Mouse (Mus musculus) forebrain, embryonic 11.5 days (tissue): ENCODE results near the gene Acnat1. TPM values are rescaled to one million over a fixed set of nuclear protein-coding genes. Genes with fewer than 3 reads are reported as not detected.
"Not testable (repeated sequence)": the region's sequence is repeated elsewhere in the genome, so short reads cannot be mapped to it uniquely, and the experiment has no call there.

ENCODE experiments used
- ATAC-seq: fragments of 200-750 bp; cut with Nextera tagmentation; replicated peaks from 2 replicates; pipeline ENCODE4 v1.8.0; 2017; ENCODE audit warnings: moderate TSS enrichment; ENCODE audit not compliant: low FRiP score
- DNase-seq: peaks from one replicate; pipeline ENCODE4 v3.0.0-alpha.2; 2017; ENCODE audit warnings: low spot score
- H3K27ac ChIP-seq: fragments of 300-500 bp; sonication (generic); 2 replicates; pipeline ENCODE4 v1.5.1; 2014; ENCODE audit warnings: low read depth, low read length
- H3K27me3 ChIP-seq: fragments of 300-500 bp; sonication (generic); 2 replicates; pipeline ENCODE4 v1.6.1; 2014; ENCODE audit warnings: mild to moderate bottlenecking, low read length, mixed read lengths; ENCODE audit not compliant: control insufficient read depth, insufficient read depth
- H3K36me3 ChIP-seq: fragments of 300-500 bp; sonication (generic); 2 replicates; pipeline ENCODE4 v1.6.1; 2014; ENCODE audit warnings: mild to moderate bottlenecking, low read length, moderate library complexity, mixed read lengths; ENCODE audit not compliant: control insufficient read depth, insufficient read depth
- H3K4me1 ChIP-seq: fragments of 300-500 bp; sonication (generic); replicated peaks from 2 replicates; pipeline ENCODE4 v1.6.1; 2014; ENCODE audit warnings: low read length, mixed read lengths; ENCODE audit not compliant: control insufficient read depth, insufficient read depth
- H3K4me2 ChIP-seq: fragments of 300-500 bp; sonication (generic); 2 replicates; pipeline ENCODE4 v1.6.1; 2014; ENCODE audit warnings: low read depth, mild to moderate bottlenecking, low read length, moderate library complexity, mixed read lengths; ENCODE audit not compliant: severe bottlenecking
- H3K4me3 ChIP-seq: fragments of 300-500 bp; sonication (generic); 2 replicates; pipeline ENCODE4 v1.5.1; 2014; ENCODE audit warnings: low read depth, low read length
- H3K9ac ChIP-seq: fragments of 300-500 bp; sonication (generic); 2 replicates; pipeline ENCODE4 v1.6.1; 2014; ENCODE audit warnings: low read length
- H3K9me3 ChIP-seq: fragments of 300-500 bp; sonication (generic); 2 replicates; pipeline ENCODE4 v1.6.1; 2016; ENCODE audit warnings: low read length, mixed read lengths; ENCODE audit not compliant: control insufficient read depth
- WGBS: fragments of 180-500 bp; shearing (Covaris S2); extraction: QIAGEN DNeasy Blood & Tissue Kit; methylation state at CpG from one replicate; pipeline ENCODE4 v1.1.7; 2014; 5-methylcytosine and 5-hydroxymethylcytosine counted together
- polyA plus RNA-seq: library from polyadenylated mRNA; unstranded; fragments of >200 nt; fragmentation: Nextera tagmentation; extraction: Ambion mirVana; gene quantifications from 2 replicates; pipeline ENCODE4 v1.2.1, GENCODE M21; 2014

Gene Acnat1
- polyA plus RNA-seq, 1 experiment from 2014 or later = not detected

DNA sequence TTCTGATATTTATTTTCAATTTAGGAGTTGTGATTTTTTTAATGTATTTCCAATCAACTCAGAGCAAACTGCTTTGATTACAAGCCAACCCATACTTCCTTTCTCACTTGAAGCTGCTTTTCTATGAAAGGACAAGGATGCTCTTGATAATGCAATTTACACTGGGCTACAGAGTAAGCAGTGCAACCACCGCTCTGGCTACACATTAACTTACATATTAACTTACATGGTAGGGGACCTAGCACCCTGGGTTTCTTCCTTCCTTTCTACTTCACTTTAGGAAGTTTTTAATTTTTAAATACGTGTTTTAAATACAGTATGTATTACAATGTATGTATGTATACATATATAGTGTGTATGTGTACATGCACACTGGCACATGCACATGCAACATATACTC, 35.5 kb upstream of the Acnat1 start:
- DNase-seq = no peak
- H3K9me3 ChIP-seq = no peaks in the 10 kb centered on the region
- no peaks in the 10 kb centered on the region for H3K4me1 ChIP-seq
- no peaks in the 10 kb centered on the region; the same call in 1 of the 2 replicates for H3K36me3 ChIP-seq
- WGBS = 90% methylated on average over 2 of the region's 2 CpGs
- no peak overlapping the region for H3K4me3 ChIP-seq
- H3K27me3 ChIP-seq = no peaks in the 10 kb centered on the region
- no peak overlapping the region for H3K27ac ChIP-seq
- no peak overlapping the region for H3K4me2 ChIP-seq
- no peak for ATAC-seq
- H3K9ac ChIP-seq = no peak overlapping the region

- H3K9ac ChIP-seq = no peak within 1 kb of the TSS
- no peaks in the 10 kb centered on the region; the same call in 1 of the 2 replicates for H3K36me3 ChIP-seq
- ATAC-seq (no peak), DNase-seq (no peak)
- H3K27me3 ChIP-seq = no peaks in the 10 kb centered on the region
- no peaks in the 10 kb centered on the region for H3K4me1 ChIP-seq
- 78% methylated on average over 3 of the region's 3 CpGs for WGBS
- H3K4me3 ChIP-seq = no peak within 1 kb of the TSS
- H3K9me3 ChIP-seq = no peaks in the 10 kb centered on the region
- H3K4me2 ChIP-seq = no peak within 1 kb of the TSS
- H3K27ac ChIP-seq = no peak within 1 kb of the TSS
Observed at GRCm38 (mm10) chr4:49506386-49506785, 32.7 kb upstream of the Acnat1 start, which contains the start of gene Baat. TSS of gene Baat (minus strand) at chr4:49506557.

DNA sequence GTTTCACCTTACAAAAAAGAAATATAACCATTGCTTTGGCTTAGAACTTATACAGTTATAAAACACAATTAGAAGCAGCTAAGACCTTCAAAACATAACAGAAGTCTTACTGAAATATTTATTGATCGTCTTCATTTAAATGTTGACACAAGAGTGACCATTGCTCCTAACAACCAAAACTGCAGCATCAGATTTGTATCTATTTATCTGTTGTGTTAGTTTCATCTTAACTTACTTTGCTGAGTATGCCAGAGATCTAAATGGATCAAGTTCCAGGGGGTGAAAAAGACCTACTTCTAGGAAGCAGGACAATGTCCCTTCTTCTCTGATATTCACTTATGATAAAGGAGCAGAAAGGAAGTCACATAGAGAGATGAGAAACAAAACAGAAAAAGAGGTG, 29.9 kb upstream of the Acnat1 start:
- DNase-seq = no peak
- Histone ChIP-seq H3K4me3 (no peak overlapping the region), H3K4me1 (no peaks in the 10 kb centered on the region), H3K9me3 (no peaks in the 10 kb centered on the region), H3K9ac (no peak overlapping the region), H3K27ac (no peak overlapping the region), H3K27me3 (no peaks in the 10 kb centered on the region), H3K4me2 (no peak overlapping the region), H3K36me3 (no peaks in the 10 kb centered on the region)
- 90% methylated on average over 1 of the region's 1 CpGs for WGBS
- ATAC-seq = no peak

DNA sequence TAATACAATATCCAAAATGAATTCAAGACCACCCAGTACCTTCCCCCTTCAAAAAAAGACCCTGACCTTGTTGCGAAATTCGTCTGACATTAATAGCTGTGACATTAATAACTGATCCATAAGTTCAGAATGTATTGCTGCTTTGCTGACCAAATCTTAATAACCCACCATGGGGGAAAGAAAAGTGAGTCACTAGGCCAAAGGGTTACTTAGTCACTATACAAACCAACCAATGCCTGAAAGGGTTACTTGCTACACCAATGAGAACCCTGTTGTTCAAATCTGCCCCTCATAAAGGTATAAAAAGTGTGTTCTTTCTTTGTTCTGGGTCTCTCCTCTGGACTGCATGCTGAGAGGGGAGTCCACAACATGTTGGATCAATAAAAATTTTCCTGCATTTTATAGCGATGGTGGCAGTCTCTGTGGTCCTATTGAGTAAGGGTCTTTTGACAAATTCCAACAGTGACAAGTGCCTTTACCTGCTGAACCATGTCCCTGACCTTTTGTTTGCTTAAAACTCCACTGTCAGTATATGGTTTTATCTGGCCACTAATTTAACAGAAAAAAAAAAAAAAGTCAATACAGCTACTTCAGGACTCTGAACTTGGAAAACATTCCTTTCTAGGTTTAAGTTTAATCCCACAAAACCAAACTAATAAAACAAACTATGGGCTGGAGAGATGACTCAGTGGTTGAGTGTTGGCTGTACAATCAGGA, 12.4 kb upstream of the Acnat1 start:
- not testable (repeated sequence) for H3K27ac ChIP-seq, DNase-seq, H3K4me3 ChIP-seq, H3K4me1 ChIP-seq, H3K36me3 ChIP-seq, H3K4me2 ChIP-seq, H3K27me3 ChIP-seq, H3K9ac ChIP-seq, ATAC-seq, H3K9me3 ChIP-seq
- WGBS = 80% methylated on average over 3 of the region's 3 CpGs

DNA sequence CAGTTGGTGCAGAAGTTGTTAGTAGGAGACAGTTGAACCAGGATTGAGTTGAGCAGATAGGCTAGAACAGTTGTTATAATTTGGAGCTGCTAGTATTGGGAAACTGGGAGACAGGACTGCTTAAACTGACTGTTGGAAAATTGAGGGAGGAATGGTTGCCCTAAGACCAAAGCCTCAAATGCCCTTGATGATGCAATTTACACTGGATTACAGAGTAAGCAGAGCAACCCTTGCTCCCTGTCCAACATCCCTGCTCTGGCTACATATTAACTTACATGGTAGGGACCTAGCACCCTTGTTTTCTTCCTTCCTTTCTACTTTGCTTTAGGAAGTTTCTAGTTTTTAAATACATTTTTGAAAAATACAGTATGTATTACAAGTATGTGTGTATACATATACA, 11.7 kb upstream of the Acnat1 start:
- DNase-seq (no peak), ATAC-seq (no peak)
- Histone ChIP-seq H3K9ac (no peak overlapping the region), H3K9me3 (no peaks in the 10 kb centered on the region), H3K27ac (no peak overlapping the region), H3K4me3 (no peak overlapping the region), H3K4me2 (no peak overlapping the region), H3K4me1 (no peaks in the 10 kb centered on the region), H3K36me3 (no peaks in the 10 kb centered on the region), H3K27me3 (no peaks in the 10 kb centered on the region)

DNA sequence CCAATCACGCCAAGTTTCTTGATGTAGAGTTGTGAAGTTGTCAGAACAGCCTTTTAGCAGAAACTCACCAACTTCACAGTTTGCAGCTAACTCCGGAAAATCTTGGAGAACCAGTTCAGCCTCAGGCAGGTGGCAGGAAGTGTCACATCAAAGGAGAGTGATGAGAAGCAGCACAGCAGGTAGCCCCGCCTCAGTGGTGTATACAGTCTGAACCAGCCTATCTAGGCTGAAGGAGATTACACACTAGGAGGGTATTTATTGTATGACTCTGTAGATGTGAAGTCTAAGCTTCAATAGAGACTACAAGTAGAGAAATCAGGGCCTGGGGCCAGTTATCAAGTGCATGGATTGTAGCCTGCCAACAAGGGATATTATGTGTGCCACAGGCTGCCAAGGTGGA, 7.2 kb upstream of the Acnat1 start:
- no peak for DNase-seq
- Histone ChIP-seq H3K9ac (no peak overlapping the region), H3K27ac (no peak overlapping the region), H3K4me2 (no peak overlapping the region), H3K27me3 (no peaks in the 10 kb centered on the region), H3K9me3 (no peaks in the 10 kb centered on the region), H3K4me1 (no peaks in the 10 kb centered on the region; the same call in 1 of the 2 replicates), H3K36me3 (no peaks in the 10 kb centered on the region), H3K4me3 (no peak overlapping the region)
- ATAC-seq = no peak
- WGBS = 66% methylated on average over 3 of the region's 3 CpGs

DNA sequence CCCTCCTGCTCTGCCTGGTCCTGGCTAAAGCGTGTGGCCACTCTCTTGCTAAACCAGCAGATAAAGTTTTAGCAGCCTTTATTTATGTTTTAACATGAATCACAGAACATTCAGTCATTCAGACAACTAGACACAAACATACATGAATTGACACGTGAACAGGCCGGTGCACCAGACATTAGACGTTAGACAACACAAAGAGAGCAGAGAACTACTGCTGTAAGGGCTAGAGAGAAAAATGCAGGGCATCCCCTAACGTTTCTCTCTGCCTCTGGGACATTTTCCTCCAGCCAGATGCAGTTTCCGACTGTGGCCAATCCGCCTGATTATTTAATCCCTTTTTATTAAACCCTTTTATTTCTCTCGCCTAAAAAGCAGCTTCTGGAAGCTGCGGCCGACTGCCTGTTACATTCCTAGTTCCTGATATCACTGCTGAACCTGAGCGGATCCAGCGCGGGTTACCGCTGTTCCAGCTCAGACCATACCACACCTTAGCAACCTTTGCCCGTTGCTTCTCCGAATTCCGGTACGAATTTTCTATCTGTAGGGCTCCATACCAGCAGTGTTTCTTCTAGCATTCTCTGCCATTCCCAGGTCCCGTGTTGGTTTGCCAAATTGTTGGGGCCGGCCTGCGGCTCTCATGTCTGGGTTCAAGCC, 6.5 kb upstream of the Acnat1 start:
- DNase-seq (no peak), ATAC-seq (no peak; the same call in 1 of the 2 replicates)
- Histone ChIP-seq H3K9ac (no peak overlapping the region), H3K4me1 (no peaks in the 10 kb centered on the region; the same call in 1 of the 2 replicates), H3K9me3 (no peaks in the 10 kb centered on the region), H3K36me3 (no peaks in the 10 kb centered on the region), H3K27me3 (no peaks in the 10 kb centered on the region), H3K4me2 (no peak overlapping the region), H3K27ac (no peak overlapping the region), H3K4me3 (no peak overlapping the region)
- 28% methylated on average over 21 of the region's 21 CpGs for WGBS

DNA sequence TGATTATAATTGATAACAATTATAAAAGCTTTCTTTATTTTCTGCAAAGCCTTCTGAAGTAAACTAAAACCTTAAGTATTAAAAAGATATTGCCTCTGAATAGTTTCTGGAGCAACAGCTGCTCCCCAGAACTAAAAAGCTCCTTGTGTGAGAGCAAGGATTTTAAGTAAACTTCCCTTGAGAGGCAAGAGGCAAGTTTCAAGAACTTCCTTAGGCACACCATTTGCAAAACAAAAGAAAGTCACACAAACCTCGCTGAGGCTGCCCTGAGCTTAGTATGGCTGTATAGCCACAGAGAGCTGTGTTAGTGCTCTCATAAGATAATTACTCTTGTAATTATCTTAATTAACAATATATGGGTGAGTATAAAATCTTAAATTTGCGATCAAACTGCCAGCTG, 5.3 kb upstream of the Acnat1 start:
- DNase-seq, H3K9ac ChIP-seq, ATAC-seq, H3K9me3 ChIP-seq, H3K4me2 ChIP-seq, H3K27me3 ChIP-seq, H3K27ac ChIP-seq, H3K4me1 ChIP-seq, H3K36me3 ChIP-seq, H3K4me3 ChIP-seq: not testable (repeated sequence)
- WGBS = 14% methylated on average over 2 of the region's 2 CpGs
